Mouse (Mus musculus) c-Kit-positive CD71-positive TER-119-negative erythroid progenitor cells, embryonic 14.5 days (primary cell): ENCODE measurements around the gene Nipsnap3a.
A peak's percentile ranks its signal among the peaks of the same experiment; 100 is the strongest.

Source experiments
- DNase-seq: peaks from one replicate; pipeline ENCODE4 v3.0.0-alpha.2; 2013; ENCODE audit warnings: low read depth

Nipsnap3a gene

DNA sequence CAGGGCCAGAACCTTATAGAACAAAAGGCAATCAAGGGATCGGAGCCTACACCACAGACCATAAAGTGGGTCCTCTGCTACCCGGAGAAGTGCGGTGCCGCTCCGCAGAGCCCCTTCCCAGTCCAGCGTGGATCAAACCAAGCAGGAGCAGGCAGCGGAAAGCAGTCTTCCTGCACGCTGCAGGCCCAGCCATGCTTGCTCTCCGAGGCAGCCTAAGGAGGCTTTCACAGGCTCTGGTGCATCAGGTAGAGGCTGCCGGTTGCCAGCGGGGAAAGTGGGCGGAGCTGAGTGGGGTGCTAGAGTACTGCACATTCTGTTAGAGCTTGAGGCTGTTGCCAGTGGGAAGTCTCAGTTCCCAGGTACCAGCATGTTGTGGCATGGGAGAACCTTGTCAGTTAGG is at the start of gene Nipsnap3a:
Gene Nipsnap3a, plus strand, starts transcription at position 25 of the 400 bp plus-strand sequence.
- no peak for DNase-seq

DNA sequence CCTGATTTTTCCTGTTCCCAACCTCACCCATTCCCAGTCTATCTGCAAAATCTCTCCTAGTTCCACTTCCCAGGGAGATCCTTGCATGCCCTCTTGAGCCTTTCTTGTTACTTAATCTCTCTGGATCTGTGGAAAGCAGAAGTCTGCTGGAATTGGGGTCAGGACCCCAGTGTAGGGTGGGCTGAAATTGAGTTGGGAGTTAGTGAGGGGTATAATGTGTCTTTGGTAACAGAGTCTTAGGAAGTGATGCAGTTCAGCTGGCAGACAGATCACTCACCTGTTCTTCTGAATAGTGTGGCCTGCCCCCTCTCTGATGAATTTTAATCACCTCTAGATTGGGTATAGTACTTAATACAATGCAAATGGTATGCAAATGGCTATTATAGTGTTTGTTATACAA is 42.4 kb upstream of the Nipsnap3a start:
- no peak for DNase-seq

DNA sequence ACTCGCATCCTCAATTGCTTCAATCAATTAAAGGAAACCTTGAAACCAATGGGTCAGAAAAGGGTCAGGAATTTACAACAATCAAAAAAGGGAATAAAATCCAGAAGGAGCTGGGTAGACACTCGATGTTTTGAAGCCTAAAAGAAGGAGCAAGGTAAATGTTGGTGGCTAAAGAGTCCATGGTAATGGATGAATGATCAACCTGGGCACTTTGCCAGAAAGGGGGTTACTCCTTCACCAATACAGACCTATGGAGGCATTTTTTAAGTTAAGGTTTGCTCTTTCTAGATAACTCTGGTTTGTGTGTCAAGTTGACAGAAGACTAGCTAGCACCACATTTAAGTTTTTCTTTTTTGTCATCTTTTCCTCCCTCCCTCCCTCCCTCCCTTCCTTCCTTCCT is 40.1 kb upstream of the Nipsnap3a start:
- no peak for DNase-seq

DNA sequence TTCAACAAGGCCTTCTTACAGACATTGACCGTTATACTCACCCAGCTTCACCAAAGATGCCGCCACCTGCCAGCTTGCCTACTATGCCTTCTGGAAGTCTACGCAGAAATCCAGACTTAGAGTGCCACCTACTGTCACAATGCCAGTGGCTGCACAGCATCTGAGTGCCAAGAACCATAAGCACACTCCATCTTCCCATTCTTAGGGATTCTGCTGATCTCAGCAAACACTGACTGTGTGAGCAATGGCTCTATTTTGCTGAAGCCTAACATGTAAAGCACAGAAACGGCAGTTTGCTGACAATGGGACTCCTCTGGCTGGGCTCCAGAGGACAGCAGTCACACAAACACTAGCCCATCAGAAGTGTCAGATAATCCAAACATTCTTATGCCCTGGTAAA is 30.4 kb upstream of the Nipsnap3a start:
- DNase-seq, result no peak

DNA sequence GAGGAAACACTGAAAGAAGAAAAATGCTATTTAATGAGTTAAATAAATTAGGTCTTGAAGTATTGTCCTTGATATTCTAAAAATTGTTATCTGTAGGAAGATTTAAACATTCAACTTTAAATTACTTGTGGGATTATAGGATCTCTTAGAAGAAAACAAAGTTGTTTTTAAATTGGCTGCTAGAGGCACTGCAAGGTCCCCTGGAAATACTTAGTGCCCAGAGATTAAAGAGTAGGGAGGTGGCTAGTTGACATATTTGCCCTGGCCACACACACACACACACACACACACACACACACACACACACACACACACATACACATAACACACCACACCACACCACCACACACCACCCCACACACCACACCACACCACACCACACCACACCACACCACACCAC is 24.8 kb upstream of the Nipsnap3a start, which contains the start of gene Olfr270:
Gene Olfr270, plus strand, starts transcription at position 301 of the 400 bp plus-strand sequence.
- DNase-seq, result no peak

DNA sequence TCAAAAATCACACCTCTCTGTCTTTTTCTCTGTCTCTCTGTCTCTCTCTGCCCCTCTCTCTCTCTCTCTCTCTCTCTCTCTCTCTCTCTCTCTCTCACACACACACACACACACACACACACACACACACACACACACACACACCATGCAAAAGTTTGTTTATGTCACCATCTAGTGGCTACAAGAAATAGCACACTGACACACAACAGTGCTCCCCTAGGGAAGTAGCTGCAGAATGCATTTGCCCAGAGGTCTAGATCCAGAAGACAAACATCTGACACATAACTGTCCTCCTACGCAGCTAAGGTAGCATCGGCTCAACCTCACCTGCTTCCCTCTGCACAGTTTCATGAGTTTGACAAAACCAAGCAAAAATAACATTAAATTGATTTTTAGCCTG is 3.9 kb upstream of the Nipsnap3a start:
- no peak for DNase-seq

DNA sequence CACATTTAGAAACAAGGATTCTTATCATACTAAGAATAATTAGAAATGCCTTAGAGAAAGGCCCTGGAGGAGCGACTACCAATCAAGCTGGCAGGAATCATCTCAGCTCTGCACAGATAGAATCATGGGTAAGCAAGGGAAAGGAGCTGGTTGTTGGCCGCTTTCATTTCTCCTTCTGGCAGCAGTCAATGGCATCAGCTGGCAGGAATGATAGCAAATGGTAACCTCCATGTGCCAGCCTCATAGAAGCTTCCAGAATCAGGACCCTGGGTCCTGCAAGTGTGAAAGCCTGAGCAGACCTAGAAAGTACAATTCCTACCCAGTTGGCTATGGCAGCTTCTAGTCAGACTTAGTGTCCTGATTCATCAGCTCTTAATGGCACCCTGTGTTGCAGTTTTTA is 2.8 kb upstream of the Nipsnap3a start:
- no peak for DNase-seq

DNA sequence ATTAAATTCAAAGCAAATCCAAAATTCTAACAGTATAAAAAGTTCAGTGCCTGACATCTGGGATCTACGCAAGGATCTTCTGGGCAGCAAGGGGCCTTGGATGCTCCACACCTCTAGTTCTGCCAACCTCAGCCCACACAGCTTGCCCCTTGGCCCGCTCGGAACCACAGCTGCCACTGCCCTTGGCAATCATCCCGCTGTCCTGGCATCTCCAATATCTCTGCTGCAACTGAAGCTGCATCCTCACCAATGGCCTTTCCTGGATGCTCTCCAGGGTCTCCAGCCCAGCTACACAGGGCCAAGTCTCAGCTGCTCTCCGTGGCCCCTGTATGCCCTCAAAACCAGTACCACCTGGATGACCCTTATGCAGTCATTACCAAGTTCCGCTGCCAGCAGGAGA is 10.4 kb downstream of the Nipsnap3a start:
- DNase-seq, result no peak

DNA sequence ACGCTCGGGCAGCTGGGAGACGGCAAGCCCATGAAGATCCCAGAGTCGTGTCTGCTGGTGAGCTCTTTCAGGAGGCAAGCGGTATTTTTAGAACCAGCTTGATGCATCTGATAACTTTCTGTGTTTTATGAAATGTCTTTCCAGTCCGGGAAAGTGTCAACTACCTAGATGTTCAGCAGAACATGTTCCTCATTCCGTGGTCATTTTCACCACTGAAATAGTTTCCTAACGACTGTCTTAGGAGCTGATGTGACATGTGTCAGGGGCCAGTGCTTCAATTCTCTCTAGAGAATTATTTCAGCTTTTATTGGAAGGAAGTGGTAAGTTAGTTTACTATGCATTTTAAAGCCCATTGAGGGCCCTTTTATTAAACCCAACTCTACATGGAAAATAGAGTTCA is 11.1 kb downstream of the Nipsnap3a start:
- no peak for DNase-seq

DNA sequence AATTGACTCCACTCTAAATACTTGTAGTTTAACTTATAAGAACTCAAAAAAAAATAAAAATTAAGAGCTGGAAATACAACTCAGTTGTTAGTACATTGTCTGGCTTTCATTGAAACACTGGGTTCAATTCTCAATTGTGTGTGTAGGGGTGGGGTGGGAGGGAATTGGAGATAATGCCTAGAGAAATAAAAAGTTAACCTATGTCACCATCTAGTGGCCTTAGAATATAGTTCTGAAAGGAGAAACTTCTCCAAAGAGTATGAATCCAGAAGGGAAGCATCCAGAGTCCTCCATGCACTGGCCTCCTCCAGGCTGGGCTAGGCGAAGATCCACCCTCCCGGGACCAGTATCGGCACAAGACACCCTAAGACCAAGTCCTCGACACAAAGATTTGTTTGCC is 20.1 kb downstream of the Nipsnap3a start:
- DNase-seq, result no peak

DNA sequence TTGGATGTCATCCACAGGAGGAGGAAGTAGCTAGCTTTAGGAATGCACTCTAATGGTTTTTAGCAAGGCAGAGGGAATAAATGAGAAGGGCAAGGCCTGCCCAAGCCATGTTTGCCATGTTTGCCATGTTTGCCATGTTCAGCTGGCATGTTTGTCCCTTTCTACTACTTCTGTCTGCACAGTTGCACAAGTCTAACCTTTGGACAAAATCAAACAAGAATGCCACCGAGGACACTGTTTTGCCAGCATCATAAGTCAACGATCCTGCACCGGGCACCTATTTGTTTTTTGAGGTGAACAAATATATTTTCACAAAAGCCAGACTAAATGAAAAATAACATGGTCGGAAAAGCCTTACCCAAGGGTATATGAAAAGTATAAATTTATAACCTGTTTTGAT is 20.8 kb downstream of the Nipsnap3a start:
- no peak for DNase-seq

DNA sequence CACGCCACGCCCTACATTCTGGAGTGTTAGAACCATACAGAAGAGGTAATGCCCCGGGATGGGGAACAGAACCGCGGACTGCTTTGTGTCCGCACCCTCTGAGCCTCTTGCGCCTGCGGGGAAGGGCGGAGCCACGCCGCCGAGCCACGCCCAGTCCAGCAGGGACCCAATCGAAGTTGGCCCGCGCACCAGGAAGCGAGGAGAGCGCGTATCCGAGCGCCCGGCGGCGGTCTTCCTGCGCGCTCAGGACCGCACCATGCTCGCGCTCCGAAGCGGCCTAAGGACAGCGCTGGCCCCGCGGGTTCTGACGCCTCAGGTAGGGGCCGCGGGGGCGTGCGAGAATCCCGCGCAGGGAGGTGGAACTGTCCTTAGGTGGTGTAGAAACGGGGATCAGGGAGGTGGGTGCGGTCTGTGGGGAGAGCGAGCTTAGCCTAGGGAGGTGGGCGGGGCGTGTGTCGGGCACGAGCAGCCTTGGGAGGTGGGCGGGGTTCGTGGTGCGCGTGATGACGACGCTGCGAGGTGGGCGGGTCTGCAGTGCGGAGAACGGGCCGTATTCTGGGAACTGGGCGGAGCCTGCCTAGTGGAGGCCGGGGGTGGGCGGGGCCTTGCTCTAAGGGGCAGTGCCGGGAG is 22.8 kb downstream of the Nipsnap3a start, which contains the start of gene Nipsnap3b:
Gene Nipsnap3b, plus strand, starts transcription at position 149 of the 630 bp plus-strand sequence.
- DNase-seq, result peak; percentile 90

DNA sequence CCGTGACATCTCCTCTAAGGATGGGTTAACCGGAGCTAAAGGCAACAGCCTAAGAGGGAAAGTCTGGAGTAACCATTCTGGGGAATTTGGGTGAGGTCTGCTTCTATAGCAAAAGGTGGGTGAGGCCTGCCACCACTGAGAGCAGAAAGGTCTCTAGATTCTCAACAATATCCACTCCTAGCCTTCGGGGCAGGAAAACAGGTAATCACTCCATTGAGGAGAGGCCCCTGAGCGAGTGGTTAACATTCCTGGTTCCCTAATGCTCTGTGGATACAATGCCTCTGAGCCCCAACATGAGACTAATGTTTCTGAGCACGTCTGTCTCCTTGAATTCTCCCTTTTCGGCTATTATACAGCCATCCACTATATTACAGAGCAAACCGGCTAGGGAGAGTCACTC is 25.3 kb downstream of the Nipsnap3a start:
- DNase-seq, result no peak

DNA sequence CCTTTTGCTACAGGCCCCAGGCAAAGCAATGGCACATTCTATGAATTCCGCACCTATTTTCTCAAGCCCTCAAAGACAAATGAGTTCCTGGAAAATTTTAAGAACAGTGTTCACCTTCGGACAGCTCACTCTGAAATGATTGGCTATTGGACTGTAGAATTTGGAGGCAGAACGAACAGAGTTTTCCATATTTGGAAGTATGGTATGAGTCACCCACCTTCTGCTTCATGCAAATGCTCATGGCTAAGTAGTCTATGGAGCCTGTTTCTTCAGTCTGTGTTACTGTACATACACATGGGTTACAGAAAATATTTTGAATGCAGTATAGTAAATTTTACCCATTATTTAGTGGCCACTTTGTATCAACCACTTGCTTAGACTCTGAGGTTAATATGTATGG is 26.0 kb downstream of the Nipsnap3a start:
- no peak for DNase-seq

DNA sequence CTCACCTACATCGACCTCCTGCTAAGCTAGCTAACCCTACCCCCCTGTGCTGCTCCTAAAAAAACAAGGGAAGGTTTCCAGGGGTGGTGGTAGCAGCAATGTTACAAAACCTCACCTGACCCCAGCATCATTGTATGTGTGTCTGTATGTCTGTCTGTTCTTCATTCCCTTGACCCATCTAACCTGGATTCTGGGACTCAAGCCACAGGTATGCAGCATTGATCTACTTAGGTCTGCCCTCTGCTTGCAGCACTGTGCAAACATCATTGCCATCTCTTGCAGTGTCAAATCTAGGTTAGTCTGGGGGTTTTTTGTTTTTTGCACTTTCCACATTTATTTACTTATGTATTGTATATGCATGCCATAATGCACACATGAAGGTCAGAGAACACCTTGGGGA is 29.3 kb downstream of the Nipsnap3a start:
- no peak for DNase-seq

DNA sequence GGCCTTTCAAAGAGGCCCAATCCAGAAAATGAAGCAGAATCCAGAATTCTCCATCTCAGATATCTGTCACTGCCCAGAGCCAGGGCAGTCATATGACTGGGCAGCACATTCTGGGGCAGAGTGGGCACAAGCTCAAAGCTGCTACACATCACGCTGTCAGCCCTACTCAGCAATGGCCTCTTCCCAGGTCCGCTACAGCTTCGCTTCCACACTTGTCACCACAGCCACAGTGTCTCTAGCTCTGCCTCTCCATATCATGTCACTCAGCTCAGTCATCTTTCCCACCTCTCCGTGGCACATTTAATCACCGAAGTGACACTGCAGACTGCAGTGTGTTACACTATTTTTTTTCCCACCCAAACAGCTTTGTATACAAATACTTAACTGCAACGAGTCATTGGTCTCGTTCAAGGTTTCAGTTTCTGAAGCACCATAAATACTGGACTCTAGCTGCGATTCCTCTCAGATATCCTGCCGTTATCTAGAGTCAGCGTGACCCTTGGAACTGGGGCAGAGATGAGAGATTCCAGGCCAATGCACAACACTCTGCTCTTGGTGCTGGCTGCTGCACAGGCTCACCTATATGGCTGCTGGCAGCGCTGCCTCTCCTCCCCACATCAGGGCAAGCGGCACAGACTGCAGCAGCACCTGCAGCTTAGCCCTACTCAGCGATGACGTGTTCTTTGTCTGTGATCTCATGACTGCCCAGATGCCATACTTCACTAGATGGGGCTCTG is 34.3 kb downstream of the Nipsnap3a start:
- no peak for DNase-seq

DNA sequence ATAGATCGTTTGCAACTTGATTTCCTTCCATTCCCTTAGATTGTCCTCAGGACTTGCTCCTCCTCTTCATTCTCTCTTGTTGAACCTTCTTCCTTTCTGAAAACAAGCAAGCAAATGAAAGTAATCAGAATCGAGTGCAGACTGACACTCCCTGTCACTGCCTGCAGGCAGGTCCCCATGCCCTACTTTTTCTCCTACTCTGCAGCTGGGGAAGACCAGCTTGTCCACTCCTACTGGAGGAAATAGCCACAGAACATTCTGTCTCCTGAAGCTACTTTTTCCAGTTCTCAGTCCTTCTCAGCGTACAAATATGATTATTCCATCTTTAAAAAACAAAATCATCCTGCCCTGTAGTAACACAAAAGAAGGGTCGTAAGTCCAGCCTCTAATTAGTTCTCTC is 35.3 kb downstream of the Nipsnap3a start:
- no peak for DNase-seq

DNA sequence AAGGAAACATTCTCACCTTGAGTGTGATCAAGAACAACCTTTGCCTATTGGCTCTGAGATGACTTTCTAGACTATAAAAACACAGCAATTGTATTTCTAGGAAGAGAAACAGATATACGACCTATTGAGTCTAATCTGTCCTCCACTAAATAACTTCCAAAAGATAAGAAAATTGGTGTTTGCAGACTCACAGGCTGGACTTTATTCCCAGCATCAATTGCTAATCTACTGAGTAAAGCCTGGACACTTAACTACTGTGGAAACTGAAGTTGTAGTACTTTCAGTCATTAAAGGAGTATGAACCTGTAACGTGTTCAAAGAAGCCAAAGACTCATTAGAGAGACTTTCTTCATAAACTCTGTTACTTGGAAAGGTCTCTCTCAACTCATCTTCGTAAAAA is 38.7 kb downstream of the Nipsnap3a start:
- no peak for DNase-seq

DNA sequence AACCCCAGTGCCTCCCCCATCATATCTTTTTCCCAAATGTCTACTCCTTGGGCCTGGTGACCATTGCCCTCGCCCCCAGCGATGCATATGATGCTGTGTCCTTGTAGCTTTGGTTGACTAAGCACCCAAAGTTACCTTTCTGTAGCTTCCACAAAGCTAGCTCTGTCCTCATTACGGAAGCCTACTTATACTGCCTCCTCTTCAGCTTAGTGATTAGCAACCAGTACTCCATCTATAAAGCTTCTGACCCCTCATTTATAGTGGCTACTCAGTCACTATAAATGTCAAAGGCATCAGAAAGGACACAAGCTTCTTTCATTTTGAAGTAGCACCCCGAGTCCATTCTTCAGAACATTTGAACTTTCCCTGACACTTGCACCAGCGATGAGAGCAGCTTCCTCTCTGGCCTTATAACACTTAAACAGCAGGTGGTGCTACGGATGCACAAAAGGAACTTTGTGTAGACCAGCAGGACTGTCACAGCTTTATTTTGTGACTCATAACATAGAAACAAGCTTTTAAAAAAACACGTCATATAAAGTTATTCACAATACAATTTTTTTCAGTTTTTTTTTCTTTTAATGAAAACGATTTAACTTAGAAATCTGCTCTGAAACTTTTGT is 41.4 kb downstream of the Nipsnap3a start:
- DNase-seq, result no peak

DNA sequence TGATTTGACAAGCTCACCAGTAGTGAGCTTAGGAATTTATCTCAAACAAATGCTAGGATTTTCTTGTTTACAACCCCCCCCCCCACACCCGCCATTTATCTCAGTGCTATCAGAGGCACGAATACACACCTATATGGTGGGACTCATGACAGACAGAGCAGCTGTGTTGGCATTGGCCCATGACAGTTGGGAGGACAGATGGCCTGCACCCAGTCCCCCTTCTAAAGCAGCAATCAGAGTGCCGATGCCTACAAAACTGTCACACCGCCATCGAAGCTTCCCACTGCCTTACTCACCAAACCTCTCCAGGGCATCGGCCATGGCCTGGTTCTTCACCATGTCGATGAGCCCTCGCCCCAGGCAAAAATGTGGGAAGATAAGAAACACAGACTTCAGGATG is 54.7 kb downstream of the Nipsnap3a start:
- no peak for DNase-seq

DNA sequence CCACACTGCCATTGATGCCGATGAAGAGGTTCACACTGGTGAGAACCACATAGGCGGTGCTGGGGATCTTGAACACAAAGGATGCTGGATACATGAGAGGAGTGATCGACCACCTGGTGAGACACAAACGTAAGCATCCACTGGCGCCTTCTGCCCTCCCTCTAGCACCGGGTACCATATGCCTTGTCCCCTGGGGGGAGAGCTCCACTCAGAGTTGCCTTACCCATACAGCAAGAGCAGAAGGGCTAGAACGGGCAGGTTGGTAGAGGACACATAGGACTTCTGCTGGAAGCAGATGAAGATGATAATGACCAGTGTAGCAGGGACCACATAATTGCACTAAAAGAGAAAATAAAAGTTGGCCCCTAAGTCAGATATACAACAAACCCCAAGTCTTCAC is 56.7 kb downstream of the Nipsnap3a start:
- no peak for DNase-seq

DNA sequence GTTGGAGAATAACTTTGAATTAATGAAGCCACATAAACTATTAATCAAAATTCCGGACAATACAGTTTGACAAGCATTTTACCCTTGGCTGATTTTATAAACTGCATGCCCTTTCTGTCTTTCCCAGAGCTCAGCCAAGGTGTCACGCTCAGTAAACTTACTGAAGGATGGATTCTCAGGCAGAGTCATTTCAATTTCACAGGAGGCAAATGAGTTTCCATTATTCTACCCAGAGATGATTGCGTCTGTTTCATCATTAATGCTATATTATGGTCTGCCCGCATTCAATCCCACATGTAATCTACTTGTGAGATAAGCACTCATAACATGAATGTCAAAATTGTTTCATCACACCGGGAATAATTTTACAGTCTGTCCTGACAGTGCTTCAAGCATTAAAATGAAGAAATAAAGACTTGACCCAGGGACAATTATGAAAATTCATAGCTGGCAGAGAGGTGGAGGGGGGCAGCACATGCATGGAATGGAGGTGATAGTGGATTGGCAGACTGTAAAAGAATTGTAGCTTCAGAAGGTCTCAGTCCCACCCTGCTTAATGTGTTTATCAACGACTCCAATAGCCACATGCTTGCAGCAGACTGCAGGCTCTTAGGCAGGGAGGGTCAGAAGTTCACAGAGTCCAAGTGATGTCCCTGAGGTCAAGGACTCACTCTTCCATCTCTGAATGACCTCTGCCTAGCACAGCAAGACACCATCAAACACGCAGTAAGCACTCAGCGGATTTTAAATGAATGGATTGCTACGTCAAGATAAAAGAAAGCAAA is 57.4 kb downstream of the Nipsnap3a start:
- no peak for DNase-seq
